In the genomic region with DNA sequence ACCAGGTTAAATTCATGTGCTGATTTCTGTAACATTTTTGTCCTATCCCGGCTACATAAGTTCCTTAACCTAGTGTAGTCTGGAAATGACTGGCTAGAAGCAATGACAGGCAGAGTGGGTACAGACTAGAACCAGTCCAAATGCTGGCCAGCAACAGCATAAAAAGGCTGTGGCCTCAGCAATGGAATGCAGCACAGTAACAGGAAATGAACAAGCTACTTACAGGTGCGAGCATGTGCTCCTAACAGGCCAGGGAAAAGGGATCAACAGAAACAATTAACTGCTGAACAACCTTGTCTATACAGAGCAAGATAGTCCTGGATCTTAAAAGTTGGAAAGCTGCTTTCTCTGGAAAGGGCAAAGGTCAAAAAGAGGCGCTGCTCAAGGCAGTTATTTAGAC, we compare ENCODE assay signal across 29 mouse cellular contexts.
DNase-seq lines count a peak whose midpoint lies in the region; ATAC-seq and TF ChIP-seq lines count a peak whose summit lies in the region.
"Had no signal": no experiment of that assay in that cellular context is flagged by ENCODE, and none has a peak within 500 bp of the region (broad histone marks: within the 10 kb centered on the region; RNA-seq: fewer than 3 reads in every experiment).

No protein-coding gene starts in this region.

- H3K4me2 ChIP-seq in embryonic facial prominence, embryonic 11.5 days (ENCODE audit: low read depth, low read length): no peak overlapping the region
- no peak overlapping the region for H3K4me2 ChIP-seq in kidney, postnatal 0 days (ENCODE audit: low read length)
- H3K4me2 ChIP-seq in midbrain, embryonic 15.5 days: no peak overlapping the region
- H3K4me2 ChIP-seq: embryonic facial prominence, embryonic 13.5 days; forebrain, embryonic 15.5 days; heart, embryonic 11.5 days; hindbrain, embryonic 14.5 days; liver, embryonic 12.5 days; midbrain, embryonic 11.5 days; neural tube, embryonic 13.5 days had no signal

- no peak for DNase-seq in embryonic facial prominence, embryonic 11.5 days (ENCODE audit: low spot score)
- DNase-seq in embryonic facial prominence, embryonic 10.5 days (ENCODE audit: low spot score): no peak
- no peak for DNase-seq in kidney, postnatal 0 days (ENCODE audit: low spot score)
- no peak for DNase-seq in kidney, postnatal 25 days
- peak; percentile 20 for DNase-seq in forelimb bud, embryonic 11.5 days (ENCODE audit: low read depth, low spot score)
- peak; percentile 4 for DNase-seq in mesoderm, embryonic 11.5 days (ENCODE audit: low read depth, low spot score)
- DNase-seq: adrenal gland, adult 8-10 months; cerebellum, adult 2 months; cerebellum, postnatal 14 days; gastrocnemius, adult 2 months; gastrocnemius, postnatal 36 days; heart, adult 18-20 months; heart, postnatal 36 days; kidney, adult 8-10 months; kidney, postnatal 4 days; liver, postnatal 0 days; lung, postnatal 14 days; thymus, adult 18-20 months; thymus, postnatal 25 days had no signal

- H3K9me3 ChIP-seq in embryonic facial prominence, embryonic 11.5 days (replicated peaks; ENCODE audit: control insufficient read depth, low read length): no peaks in the 10 kb centered on the region
- no peaks in the 10 kb centered on the region for H3K9me3 ChIP-seq in embryonic facial prominence, embryonic 10.5 days
- no peaks in the 10 kb centered on the region for H3K9me3 ChIP-seq in kidney, postnatal 0 days (replicated peaks; ENCODE audit: low read length)
- no peaks in the 10 kb centered on the region for H3K9me3 ChIP-seq in midbrain, embryonic 15.5 days
- H3K9me3 ChIP-seq: embryonic facial prominence, embryonic 13.5 days; forebrain, embryonic 10.5 days; forebrain, embryonic 15.5 days; G1E; liver, embryonic 12.5 days; neural tube, embryonic 13.5 days had no signal

- H3K4me3 ChIP-seq in embryonic facial prominence, embryonic 11.5 days (ENCODE audit: low read depth, low read length): no peak overlapping the region
- H3K4me3 ChIP-seq in embryonic facial prominence, embryonic 10.5 days: no peak overlapping the region
- H3K4me3 ChIP-seq in kidney, postnatal 0 days (replicated peaks; ENCODE audit: low read depth, low read length): no peak overlapping the region
- H3K4me3 ChIP-seq in midbrain, embryonic 15.5 days: no peak overlapping the region
- H3K4me3 ChIP-seq: embryonic facial prominence, embryonic 13.5 days; forebrain, embryonic 10.5 days; forebrain, embryonic 15.5 days; gastrocnemius, adult 2 months; liver, embryonic 12.5 days; neural tube, embryonic 13.5 days had no signal

- no peaks in the 10 kb centered on the region for H3K36me3 ChIP-seq in embryonic facial prominence, embryonic 11.5 days (replicated peaks; ENCODE audit: control insufficient read depth, insufficient read depth, low read depth, low read length)
- H3K36me3 ChIP-seq in embryonic facial prominence, embryonic 10.5 days (replicated peaks): peaks cover 9% of the 10 kb centered on the region; the same call in 1 of the 2 replicates
- H3K36me3 ChIP-seq in kidney, postnatal 0 days (ENCODE audit: insufficient read depth, low read length): no peaks in the 10 kb centered on the region
- H3K36me3 ChIP-seq in midbrain, embryonic 15.5 days (replicated peaks): no peaks in the 10 kb centered on the region
- H3K36me3 ChIP-seq: embryonic facial prominence, embryonic 13.5 days; forebrain, embryonic 15.5 days; G1E; liver, embryonic 12.5 days had no signal

- H3K9ac ChIP-seq in embryonic facial prominence, embryonic 11.5 days (replicated peaks; ENCODE audit: low read length): no peak overlapping the region
- no peak overlapping the region for H3K9ac ChIP-seq in kidney, postnatal 0 days (ENCODE audit: low read depth, low read length)
- no peak overlapping the region for H3K9ac ChIP-seq in midbrain, embryonic 15.5 days
- H3K9ac ChIP-seq: embryonic facial prominence, embryonic 13.5 days; forebrain, embryonic 15.5 days; hindbrain, embryonic 14.5 days; liver, embryonic 12.5 days; liver, postnatal 0 days; neural tube, embryonic 13.5 days had no signal

- 54% methylated on average over 3 of the region's 3 CpGs for WGBS in embryonic facial prominence, embryonic 11.5 days
- WGBS in embryonic facial prominence, embryonic 10.5 days: 64% methylated on average over 3 of the region's 3 CpGs
- WGBS in kidney, postnatal 0 days: 54% methylated on average over 3 of the region's 3 CpGs
- WGBS in midbrain, embryonic 15.5 days: 71% methylated on average over 3 of the region's 3 CpGs

- no peaks in the 10 kb centered on the region for H3K27me3 ChIP-seq in embryonic facial prominence, embryonic 11.5 days (ENCODE audit: control insufficient read depth, insufficient read depth, low read length)
- no peaks in the 10 kb centered on the region for H3K27me3 ChIP-seq in embryonic facial prominence, embryonic 10.5 days (replicated peaks; ENCODE audit: low read depth, poor library complexity, severe bottlenecking)
- no peaks in the 10 kb centered on the region for H3K27me3 ChIP-seq in kidney, postnatal 0 days (ENCODE audit: insufficient read depth, low read length)
- H3K27me3 ChIP-seq in midbrain, embryonic 15.5 days (replicated peaks): no peaks in the 10 kb centered on the region
- H3K27me3 ChIP-seq: embryonic facial prominence, embryonic 13.5 days; forebrain, embryonic 15.5 days; liver, embryonic 12.5 days; neural tube, embryonic 13.5 days had no signal

- H3K27ac ChIP-seq in embryonic facial prominence, embryonic 11.5 days (replicated peaks; ENCODE audit: low read depth, low read length): no peak overlapping the region
- no peak overlapping the region for H3K27ac ChIP-seq in embryonic facial prominence, embryonic 10.5 days (replicated peaks)
- no peak overlapping the region; the same call in 1 of the 2 replicates for H3K27ac ChIP-seq in kidney, postnatal 0 days
- H3K27ac ChIP-seq in midbrain, embryonic 15.5 days: no peak overlapping the region
- H3K27ac ChIP-seq: embryonic facial prominence, embryonic 13.5 days; forebrain, embryonic 10.5 days; forebrain, embryonic 15.5 days; gastrocnemius, adult 2 months; hindbrain, embryonic 14.5 days; liver, embryonic 12.5 days; neural tube, embryonic 13.5 days had no signal

- no peak for TF ChIP-seq CTCF in kidney, postnatal 0 days (IDR thresholded peaks at IDR 0.05; ENCODE audit: low read depth)

- ATAC-seq in embryonic facial prominence, embryonic 11.5 days (replicated peaks; ENCODE audit: insufficient number of reproducible peaks, low FRiP score, low TSS enrichment, low read depth): 0 out of 2 replicates have a peak, but pooled peaks have one; percentile 29
- ATAC-seq in kidney, postnatal 0 days (replicated peaks; ENCODE audit: low FRiP score, low read depth): 0 out of 2 replicates have a peak, but pooled peaks have one; percentile 13
- ATAC-seq in midbrain, embryonic 15.5 days (replicated peaks): no peak
- ATAC-seq: forebrain, embryonic 15.5 days; liver, embryonic 12.5 days; liver, postnatal 0 days had no signal

- no peaks in the 10 kb centered on the region for H3K4me1 ChIP-seq in embryonic facial prominence, embryonic 11.5 days (ENCODE audit: control insufficient read depth, insufficient read depth, low read length)
- peaks cover 5% of the 10 kb centered on the region for H3K4me1 ChIP-seq in embryonic facial prominence, embryonic 10.5 days
- no peaks in the 10 kb centered on the region for H3K4me1 ChIP-seq in kidney, postnatal 0 days (replicated peaks; ENCODE audit: insufficient read depth, low read length)
- no peaks in the 10 kb centered on the region for H3K4me1 ChIP-seq in midbrain, embryonic 15.5 days
- H3K4me1 ChIP-seq: embryonic facial prominence, embryonic 13.5 days; forebrain, embryonic 10.5 days; forebrain, embryonic 15.5 days; liver, embryonic 12.5 days; neural tube, embryonic 13.5 days had no signal

Comparison
In these comparisons a context has a peak if more than half of its experiments do, and no peak if none do; other contexts are left out.
1. DNase-seq: peak in forelimb bud, embryonic 11.5 days (single experiment) and mesoderm, embryonic 11.5 days (single experiment); none in embryonic facial prominence, embryonic 11.5 days (single experiment), embryonic facial prominence, embryonic 10.5 days (single experiment), kidney, postnatal 0 days (single experiment) and kidney, postnatal 25 days (0 of 2).